Mouse (Mus musculus) lung, adult 2 months (tissue): ENCODE results near the gene Cers6.

Experiments used
- CTCF ChIP-seq: fragments of 200-500 bp; IDR thresholded peaks from 2 replicates; pipeline ENCODE4 v1.5.1; 2011; ENCODE audit warnings: mild to moderate bottlenecking, low read length, control low read depth; ENCODE audit not compliant: insufficient read depth
- POLR2A ChIP-seq: fragments of 200-500 bp; IDR thresholded peaks from 2 replicates; pipeline ENCODE4 v1.6.1; 2011; ENCODE audit warnings: low read depth, mild to moderate bottlenecking, control low read depth, low read length, borderline replicate concordance; ENCODE audit errors: extremely low read depth

DNA sequence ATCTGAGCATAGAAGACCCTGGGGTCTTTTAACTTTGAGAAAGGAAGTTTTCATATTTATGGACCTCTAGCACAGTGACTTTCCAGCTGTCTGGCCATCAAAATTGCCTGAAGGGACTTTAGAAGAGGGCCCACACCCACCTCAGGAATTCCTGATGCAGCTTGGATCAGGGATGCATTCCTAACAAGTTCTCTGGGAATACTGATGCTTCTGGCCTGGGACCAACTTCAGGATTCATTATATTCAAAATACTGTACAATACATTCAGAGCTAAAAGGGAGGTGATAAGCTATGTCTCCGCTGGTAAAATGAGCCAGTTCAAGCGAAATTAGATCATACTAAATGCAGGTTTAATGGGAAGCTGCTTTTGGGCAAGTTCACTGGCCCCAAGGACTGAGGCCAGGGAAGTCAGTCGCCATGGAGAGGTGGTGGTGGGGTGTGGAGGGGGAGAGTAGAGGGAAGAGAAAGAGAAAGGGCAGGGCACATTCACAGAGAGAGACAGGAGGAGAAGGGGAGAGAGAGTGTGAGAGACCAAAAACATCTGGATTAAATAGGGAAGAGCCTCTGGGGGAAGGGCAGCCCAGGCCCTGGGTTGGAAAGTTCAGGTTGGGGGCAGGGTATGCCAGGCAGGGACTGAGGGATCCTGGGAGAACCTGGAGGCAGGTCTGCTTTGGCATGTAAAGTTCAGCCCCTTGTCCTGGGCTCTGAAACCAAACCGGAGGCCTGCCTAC is 24.7 kb downstream of the Cers6 start:
- TF ChIP-seq CTCF, result no peak
- no peak for TF ChIP-seq POLR2A
